Mouse (Mus musculus) cerebellum, postnatal 14 days (tissue): ENCODE measurements around the gene Smarca2.
"Not testable (repeated sequence)": the region's sequence is repeated elsewhere in the genome, so short reads cannot be mapped to it uniquely, and the experiment has no call there.

Experiments
- DNase-seq, 2 experiments: peaks; one replicate each; pipeline ENCODE4 v3.0.0; 2021; ENCODE audit warnings: mixed read lengths in 2 of 2

The Smarca2 gene

DNA sequence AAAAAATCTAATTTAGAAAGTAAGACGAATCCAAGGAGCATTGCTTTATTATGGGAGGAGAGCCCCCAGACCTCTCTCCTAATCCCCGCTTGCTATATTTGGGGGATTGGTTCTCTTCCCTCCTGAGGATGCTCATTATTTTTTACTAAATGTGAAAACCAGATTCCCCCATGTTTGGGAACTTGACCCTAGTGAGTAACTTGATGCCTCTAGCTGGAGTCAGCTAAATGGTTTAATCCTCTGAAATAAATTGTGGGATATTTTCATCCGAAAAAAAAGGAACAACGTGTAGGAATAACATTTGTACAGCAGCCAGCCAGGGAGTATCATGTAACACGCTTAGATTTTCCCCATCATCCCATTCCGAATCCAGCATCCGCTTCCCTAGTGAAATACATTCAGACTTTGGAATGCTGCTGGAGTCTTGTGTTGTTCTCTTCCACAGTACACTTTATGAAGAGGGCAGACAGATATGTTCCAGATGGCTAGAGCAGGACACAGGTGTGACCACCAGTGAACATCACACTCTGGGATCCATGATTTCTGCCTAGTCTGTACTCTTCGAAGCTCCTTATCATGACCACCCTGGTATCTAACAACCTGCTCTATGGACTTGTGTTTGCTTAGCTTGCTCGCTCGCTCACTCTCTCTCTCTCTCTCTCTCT, 99.8 kb downstream of the Smarca2 start:
- DNase-seq = no peak

DNA sequence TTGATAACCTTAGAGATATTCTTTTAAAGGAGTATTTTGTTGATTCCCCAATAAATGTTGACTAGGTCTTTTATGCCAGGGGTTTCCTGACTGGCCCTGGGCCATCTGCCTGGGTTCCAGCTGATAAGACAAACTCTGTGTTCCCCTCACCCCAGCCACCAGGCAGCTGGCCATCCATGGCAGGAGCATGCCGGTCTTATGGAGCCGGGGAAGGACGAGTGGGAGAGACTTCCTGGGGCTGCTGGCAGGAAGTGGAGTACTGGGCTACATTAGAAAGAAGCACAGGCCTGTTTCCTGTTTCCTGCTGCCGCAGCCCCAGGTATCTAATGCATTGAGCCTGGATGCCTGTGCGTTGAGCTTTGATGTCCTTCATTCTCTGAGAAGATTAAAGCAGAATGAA, 102.1 kb downstream of the Smarca2 start:
- no peak for DNase-seq

DNA sequence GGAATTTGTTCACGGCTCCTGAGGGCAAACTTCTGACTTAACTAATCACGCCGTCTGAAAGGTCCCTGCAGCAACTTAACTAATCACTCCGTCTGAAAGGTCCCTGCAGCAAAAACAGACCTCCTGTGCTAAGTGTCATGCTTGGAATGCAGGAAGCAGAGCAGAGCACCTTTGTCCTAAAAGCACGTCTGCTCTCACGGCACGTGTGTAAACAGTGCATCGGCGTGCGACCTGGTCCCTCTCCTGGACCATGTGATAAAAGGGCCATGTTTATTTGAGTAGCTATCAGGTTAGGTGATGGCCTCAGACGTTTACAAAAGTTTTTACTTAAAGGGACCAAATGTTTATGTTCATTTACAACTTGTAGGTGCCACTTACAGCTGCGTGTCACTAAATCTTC, 104.2 kb downstream of the Smarca2 start:
- DNase-seq = no peak

DNA sequence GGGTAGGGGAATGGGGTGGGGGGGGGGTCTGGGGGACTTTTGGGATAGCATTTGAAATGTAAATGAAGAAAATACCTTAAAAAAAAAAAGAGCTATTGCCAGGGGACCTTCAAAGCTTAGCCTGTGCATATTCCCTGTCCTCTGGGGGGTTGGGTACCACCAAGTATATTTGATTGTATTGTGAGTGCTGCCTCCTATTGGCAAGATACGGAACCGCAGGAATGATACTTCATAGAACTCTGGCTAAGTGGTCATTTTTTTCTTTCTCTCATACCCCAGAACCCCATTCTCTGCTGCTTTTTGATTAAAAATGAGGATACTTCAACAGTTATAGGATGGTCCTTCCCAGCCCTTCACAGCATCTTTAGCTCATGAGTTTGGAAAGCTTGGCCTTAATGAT, 106.4 kb downstream of the Smarca2 start:
- peak; percentile 41 to 68 for DNase-seq

DNA sequence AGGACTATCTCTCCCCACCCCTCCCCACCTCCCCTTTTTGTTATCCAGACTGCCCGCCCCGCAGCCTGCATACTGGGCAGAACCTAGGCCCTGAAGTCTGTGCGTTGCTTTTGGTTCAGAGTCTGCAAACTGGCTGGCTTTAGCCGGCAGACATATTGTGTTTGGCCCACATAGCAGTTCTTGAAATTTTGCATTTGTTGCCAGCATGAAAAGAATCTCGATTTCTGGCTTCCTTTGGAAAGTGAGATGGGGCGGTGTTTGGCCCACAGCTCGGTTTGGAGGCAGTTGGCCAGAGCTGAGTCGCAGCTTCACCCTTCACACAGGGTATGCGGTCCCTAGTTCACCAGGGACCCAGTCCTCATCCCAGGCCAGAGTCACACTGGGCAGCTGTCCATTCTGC, 111.4 kb downstream of the Smarca2 start:
- peak; percentile 57 to 58 for DNase-seq

- peak; percentile 87 to 88 for DNase-seq
Measured at GRCm38 (mm10) chr19:26718221-26718620, 113.4 kb downstream of the Smarca2 start.

DNA sequence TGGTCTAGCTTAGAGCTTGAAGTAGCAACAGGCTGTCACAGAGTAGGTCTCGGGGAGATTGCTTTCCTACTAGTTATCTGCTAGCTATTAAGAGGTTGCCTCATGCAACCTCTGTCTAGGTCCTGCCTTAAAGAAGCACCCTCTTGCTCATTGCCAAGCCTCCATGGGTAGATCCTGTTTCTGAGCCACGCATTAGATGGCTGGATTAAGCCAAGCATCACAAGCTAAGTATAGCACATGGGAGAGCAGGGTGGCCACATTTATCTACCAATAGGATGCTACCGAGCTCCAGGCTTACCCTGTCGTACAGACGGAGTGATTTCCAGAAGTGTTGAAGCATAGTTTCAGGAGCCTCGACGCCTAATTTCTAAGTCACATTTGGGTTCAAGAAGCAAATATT, 114.3 kb downstream of the Smarca2 start:
- no peak for DNase-seq

DNA sequence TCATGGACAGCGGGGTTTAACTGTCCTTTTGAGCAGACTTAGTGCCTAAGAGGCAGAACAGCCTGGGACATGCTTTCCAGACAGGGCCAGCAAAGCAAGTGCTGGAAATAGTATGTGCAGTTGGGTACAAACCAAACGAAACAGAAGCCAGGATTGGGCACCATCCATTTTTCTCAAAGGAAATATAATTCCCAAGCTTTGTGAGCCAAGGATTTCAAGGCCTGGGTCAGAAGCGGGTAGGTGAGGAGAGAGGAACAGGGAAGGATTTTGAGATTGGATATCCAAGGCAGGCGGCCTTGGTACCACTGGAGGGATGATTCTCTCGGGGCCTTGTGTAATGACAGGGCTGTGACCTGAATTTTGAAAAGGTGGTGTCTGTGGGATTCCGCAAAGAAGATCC, 116.9 kb downstream of the Smarca2 start:
- DNase-seq = peak in 1 of 2 experiments; percentile 45

DNA sequence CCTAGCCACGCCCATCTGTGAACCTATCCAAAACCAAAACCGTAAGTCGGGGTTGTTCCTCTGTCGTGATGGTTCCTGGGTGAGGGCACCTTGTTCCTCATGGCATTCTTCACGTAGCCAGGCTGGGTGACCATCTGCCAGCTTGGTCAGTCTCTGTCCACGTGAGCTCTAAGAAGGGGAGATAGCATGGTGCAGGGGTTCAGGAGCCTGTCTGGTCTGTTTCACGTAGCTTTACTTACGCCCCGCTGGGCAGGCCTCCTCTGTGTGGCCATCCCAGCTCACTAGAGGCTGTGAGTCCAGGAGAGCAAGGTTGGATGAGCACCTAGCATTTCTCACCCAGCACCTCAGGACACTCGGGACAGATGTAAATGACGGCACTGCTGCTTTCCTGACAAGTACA, 119.0 kb downstream of the Smarca2 start:
- no peak for DNase-seq

- no peak for DNase-seq
Measured at GRCm38 (mm10) chr19:26724626-26725025, 119.8 kb downstream of the Smarca2 start.

- DNase-seq = no peak
Measured at GRCm38 (mm10) chr19:26727796-26728195, 122.9 kb downstream of the Smarca2 start.

GRCm38 (mm10) chr19:26730486-26730885, 125.6 kb downstream of the Smarca2 start:
- DNase-seq = no peak

DNA sequence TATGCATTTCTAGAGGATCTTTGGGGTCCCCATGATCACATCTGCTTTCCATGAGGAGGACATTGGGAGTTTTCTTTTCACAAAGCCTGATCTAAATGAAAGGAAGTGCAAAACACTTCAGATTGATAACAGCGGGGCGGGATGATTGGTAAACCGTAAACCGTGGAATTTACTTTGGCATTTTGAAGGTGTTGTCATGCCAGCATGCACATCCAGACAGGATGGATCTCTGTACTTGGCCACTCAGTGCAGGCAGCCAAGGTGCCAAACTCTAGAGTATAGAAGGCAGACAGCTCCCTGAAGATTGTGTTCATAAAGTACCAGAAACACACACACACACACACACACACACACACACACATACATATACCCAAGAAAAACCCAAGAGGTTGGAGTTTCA, 126.3 kb downstream of the Smarca2 start:
- no peak for DNase-seq

DNA sequence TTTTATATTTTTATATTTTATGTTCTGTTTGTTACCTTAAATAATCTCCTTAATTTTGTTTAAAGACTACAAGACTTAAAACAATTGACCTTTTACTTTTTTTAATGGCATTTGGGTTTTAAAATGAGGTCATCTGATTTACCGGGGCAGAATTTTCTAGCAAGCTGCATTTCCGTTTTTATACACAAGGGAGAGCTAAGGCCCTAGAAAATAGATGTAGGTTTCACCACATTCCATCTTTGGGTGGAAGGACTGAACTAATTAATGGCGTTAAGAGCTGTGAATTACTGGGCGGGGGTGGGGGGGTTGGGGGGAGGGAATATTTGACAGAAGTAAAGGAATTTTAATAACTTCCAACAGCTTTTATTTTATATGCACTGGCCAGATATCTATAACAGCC, 127.0 kb downstream of the Smarca2 start:
- peak in 1 of 2 experiments; percentile 56 for DNase-seq

GRCm38 (mm10) chr19:26733055-26733454, 128.2 kb downstream of the Smarca2 start:
- DNase-seq = peak; percentile 42 to 48

DNA sequence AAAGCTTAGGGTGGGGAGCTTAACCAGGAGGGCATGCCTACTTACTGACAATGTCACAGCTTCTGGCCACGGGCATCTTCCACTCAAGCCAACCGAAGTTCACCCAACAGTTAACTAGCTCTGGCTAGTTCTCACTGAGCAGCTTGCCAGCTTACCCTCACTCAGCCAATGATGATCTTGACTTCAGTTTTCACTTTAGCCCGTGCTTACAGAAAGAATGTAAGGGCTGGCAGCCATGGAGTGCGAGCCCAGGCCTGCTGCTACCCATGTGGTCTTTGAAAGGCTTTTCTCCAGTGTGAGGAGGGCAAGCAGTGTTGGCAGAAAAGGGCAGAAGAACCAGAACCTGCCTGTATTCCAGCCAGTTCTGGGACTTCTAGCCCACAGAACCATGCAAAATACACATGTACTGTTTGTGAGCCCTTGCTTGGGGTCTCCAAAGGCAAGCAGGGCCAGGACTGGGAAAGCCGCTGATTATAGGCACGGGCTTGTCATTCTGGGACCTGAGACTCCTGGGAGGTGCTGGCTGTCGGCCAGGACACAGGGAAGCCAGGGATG, 128.8 kb downstream of the Smarca2 start:
- DNase-seq = peak in 1 of 2 experiments; percentile 52

DNA sequence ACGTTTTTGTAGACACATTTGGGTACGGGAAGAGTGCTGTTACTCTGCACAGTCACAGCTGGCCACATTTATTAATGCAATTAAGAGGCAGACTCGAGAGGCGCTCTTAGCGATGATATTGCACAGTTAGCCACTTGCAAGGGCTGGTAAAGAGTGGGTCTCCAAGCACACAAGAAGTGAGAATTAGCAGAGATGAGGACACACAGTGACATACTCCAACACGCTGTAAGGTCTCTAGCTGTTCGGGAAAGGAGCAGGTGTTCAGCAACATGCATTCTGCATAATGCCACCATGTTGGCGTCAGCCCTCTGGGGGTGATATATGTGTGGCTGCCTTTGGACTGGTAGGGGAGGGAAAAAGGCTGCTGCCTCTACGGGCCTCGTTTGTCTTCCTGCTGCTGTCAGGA, 129.9 kb downstream of the Smarca2 start:
- no peak for DNase-seq

DNA sequence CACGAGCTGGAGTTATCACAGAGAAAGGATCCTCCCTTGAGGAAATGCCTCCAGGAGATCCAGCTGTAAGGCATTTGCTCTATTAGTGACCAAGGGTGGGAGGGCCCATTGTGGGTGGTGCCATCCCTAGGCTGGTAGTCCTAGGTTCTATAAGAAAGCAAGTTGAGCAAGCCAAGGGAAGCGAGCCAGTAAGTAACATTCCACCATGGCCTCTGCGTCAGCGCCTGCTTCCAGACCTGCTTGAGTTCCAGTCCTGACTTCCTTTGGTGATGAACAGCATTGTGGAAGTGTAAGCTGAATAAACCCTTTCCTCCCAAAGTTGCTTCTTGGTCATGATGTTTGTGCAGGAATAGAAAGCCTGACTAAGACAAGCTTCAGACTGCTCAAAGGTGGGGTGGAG, 140.2 kb downstream of the Smarca2 start:
- DNase-seq = not testable (repeated sequence)

GRCm38 (mm10) chr19:26745567-26745966, 140.7 kb downstream of the Smarca2 start:
- no peak for DNase-seq

- DNase-seq = peak; percentile 53 to 62
Measured at GRCm38 (mm10) chr19:26746290-26746689, 141.4 kb downstream of the Smarca2 start.

DNA sequence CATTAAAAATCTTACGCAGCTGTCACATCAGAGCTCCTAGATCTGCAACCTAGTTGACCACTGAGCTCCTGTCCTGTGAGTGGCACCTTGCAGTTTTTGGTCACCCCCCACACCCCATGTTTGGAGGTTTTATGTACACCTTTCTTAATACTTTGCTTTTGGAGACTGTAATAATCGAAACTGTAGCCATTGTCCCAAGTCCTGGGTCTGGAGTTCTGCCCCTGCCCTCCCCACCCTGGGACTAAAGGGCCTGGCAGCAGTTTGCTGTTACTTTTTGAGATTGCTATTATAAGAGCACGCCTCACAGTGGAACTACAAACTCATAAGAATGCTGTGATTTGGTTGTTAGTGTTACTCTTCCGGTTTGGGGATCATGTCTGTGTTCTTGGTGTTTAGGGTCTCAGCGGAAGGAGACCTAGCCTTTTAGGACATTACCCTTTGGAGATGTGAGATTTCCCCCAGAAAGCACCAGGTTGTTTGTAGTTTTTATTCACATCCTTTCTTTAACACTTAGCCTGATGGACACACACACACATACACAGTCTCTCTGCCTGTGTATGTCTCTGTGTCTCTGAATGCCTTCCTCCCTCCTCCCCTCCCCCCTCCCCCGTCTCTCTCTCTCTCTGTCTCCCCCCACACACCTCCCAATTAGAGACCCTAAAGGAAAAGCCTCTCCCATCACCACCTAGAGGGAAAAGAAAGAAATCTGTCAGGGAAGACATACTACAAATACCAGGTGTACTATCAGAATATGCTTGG, 142.0 kb downstream of the Smarca2 start:
- DNase-seq = no peak

DNA sequence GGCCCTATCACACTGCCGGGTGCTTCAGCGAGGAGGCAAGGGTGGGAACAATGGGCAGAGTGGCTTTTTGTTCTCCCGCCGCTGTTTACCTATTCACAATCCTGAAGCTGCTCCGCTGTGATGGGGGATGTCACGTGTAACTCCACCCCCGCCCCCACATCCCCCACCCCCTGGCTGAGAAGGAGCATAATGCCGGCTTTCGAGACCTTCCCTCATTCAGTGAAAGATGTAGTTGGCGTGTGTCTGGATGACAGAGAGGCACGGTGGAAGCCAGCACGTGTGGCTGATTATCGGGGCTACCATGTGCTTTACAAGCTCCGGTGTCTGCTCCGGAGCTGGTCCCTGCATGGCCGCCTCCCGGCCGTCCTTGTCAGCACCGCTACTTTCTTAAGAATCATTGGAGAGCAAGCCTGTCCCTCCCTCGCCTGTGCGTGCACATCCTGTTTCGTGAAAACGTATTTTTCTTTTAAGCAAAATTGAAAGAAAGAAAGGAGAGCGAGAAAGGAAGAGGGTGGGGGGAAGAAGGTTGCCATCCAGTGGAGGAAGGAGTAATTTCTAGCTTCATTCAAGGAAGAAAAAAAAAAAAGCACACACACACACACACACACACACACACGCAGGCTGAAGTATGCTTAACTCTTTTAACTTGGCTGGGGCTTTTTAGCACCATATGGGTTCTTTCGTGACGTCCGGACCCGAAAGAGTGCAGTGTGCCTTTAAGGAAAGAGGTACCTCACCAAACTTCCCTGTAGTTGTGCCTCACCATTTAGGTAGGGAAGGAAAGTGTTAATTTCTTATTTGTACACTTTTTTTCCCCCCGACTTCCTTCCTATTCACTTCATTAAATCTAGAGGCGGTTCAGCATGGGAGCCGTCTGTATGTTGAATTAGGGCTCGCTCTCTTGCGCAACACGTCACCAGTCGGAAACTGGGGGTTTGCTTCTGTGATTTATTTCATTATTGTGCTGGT, 143.0 kb downstream of the Smarca2 start:
- peak; percentile 68 for DNase-seq

- DNase-seq = no peak
Measured at GRCm38 (mm10) chr19:26748676-26749075, 143.8 kb downstream of the Smarca2 start.
